Mouse (Mus musculus): ENCODE measurements around the gene Dnajb11.

Gene Dnajb11

DNA sequence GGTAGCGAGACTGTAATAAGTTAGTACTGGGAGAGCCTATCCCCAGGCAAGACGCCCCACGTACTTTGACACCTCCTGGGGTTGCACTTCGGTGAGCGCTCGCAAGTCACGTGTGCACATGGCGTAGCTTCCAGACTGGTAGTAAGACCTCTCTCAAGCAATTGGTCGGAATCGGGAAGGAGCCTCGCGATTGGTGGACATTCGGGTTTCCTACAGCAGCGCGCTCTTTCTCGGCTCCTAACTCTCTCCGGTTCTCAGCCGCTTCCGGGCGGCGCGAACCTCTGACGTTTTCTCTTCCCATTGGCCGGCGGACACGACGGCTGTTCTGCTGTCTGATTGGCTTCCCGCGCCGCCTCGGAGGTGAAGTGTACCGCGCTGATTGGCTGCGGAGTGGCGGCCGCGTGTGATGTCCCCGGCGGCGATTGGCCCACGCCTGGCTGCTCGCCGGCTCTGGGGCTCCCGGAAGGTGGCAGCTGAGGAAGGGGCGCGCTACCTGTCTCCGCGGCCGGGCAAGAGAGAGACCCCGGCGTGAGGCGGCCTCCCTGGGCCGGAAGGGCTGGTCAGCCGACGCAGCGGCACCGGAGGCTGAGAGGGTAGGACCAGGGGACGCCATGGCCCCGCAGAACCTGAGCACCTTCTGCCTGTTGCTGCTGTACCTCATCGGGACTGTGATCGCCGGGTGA, at the start of gene Dnajb11, which contains the start of gene Tbccd1:
Dnajb11 (plus strand) TSS at position 415 of the 683 bp plus-strand sequence.
Tbccd1 (minus strand) TSS at position 239 of the 683 bp plus-strand sequence.
- peak; percentile 100 for DNase-seq (ENCODE audit: low spot score in 2 of 2)

DNA sequence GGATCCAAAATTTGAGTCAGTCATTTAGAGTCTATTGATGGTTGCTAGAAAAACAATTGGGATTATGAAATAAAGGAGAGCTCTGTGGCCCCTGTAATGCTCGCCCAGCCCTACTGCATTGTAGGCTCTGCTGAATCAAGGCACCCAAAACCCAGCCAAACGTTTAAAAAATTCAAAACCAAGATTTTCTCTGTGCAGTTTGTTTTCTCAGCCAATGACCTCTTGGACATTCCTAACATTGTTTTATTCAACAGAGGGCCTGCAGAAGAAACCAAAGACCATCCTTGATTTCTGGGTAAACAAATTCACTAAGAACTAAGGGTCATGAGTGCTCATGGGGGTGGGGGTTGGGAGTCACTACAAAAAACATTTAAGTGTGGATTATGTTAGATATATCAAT, 46.2 kb upstream of the Dnajb11 start, which contains the start of gene Crygs:
Crygs (minus strand) TSS at position 101 of the 400 bp plus-strand sequence.
- no peak for DNase-seq (ENCODE audit: low spot score in 2 of 2)

DNA sequence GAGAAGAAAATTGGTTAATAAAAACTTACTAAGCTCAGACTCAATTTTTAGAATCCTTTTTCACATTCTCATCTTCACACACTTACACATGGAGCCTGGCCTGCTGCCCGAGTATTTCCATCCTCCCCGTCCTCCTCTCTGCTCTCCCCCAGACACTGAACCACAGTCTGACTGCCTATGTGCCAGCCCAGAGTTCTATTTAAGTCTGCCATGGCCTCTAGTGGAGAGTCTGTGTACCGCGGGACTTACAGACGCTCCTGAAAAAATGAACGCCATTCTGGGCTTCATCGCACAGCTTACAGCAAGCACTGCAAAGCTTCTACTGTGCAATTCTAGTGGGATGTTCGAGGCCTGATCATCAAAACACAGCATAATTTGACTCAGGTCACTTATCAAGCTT, 36.9 kb upstream of the Dnajb11 start:
- peak; percentile 70 to 72 for DNase-seq (ENCODE audit: low spot score in 2 of 2)

DNA sequence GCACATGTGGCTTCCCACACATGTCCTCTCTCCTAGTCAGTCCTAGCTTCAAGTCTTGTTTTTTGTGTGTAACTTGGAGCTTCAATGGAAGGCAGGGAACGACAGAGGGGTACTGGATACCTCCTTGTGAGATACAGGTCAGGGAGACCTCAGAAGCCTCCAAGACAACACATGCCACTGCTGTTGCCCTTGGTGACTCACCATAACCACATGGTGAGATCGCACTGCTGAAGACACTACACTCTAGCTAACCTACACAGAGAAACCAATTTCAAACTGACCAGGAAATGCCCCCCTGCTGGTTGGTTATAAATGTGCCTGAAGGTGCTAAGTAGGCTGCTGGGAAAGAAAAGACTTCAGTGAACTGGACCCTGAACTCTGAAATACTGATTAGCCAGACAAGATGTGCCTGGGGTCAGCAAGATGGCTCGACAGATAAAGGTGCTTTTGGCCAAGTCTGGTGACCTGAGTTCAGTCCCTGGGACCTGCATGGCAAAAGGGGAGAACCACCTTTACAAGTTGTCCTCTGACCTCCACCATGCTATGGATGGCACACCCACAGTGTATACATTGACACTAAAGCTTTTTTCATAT, 24.6 kb upstream of the Dnajb11 start:
- no peak for DNase-seq (ENCODE audit: low spot score in 2 of 2)

DNA sequence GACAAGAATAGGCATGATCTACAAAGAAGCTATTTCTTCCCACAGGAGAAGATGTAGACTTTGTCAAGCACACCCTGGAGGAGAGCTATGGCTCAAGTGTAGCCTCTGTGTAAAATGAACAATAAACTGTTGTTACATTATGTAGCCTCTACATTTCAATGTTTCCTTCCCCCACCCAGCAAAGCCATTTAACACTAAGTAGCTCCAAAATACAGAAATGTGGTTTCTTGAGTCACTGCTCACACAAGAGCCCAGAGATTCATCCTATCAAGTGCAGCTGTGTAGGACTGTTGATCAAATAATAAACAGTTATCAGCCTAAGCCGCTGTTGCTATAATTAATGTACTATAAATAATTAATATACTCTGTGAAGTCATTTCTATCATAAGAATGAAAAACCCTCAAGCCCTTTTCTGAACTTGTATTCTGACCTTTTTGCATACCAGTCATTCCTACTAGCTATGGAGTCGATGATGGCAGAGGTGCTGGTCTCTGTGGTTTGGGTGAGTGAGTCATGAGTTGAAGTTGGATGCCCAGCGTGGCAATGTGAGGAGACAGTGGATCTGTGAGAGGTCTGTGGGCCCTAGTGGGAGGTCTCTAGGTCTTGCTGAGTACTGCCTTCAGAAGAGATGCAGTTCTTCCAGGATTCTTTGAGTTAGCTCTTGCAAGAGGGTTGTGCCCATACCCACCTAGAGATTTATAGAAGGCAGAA, 18.3 kb upstream of the Dnajb11 start:
- no peak for DNase-seq (ENCODE audit: low spot score in 2 of 2)

DNA sequence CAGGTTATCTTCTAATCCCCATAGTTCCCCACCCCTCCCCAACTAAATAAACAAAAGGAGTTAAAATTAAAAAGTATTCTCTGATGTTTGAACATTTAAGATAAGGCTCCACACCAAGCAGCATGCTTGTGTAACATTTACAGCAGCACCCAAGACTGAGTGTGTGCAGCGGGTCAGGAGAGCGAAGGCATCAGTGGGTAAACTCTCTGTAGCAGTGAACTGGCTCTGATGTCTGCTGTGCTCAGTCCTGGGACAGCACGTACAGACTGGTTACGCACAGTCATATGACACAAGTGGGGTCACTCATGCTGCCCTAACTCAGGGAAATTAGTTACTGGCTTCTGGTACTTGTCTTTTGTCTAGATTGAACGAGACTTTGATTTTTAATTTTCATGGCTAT, 14.8 kb upstream of the Dnajb11 start:
- DNase-seq (ENCODE audit: low spot score in 2 of 2): no peak

DNA sequence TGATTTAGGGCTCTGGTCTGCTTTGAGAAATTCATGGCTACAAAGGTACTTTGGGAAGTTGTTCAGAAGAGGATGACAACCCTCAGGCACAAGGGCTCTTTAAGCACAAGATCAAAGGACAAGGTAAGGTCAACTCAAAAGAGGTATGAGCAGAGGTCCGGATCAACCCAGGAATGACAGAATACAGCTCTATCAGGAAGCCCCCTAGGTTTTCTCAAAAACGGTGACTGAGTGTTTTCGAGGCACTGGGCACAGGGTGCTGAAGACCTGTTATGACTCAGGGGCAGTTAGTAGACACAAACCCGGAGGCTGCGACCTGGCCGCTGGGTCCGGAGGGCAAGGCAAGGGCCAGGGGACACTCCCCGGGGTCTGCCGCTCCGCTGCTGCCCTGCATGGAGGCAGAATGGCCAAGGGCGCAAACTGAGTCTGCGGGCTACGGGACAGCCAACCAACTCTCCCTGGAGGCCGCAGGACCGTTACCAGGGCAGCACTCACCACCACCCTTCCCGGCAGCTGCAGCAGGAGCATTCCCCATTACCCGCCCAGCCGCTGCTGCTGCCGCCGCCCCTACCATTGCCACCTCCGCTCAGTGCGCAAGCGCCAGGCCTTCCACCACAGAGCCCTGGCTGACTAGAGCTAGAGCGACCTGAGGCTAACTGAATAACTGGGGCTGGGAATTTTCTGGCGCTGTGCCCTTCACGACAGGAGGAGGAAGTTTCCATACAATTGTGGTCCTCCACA, 13.4 kb upstream of the Dnajb11 start:
- peak; percentile 90 to 91 for DNase-seq (ENCODE audit: low spot score in 2 of 2)

DNA sequence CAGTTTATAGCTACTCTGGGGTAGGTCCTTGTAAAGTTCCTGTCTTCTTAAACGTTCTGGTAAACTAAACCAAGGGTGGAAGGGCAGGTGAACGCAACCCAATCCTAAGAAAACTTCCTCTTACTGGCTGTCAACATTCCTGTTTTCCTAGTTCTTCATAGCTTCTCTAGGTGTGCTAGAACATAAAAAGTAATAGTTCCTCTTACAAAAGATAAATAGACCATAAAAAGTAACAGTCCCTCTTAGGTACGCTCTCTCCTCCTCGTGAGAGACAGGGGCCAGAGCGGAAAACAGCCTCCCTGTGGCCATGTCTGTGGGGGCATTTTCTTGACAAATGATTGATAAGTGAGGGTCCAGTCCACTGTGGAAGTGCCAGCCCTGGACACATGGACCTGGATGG, 12.8 kb upstream of the Dnajb11 start:
- DNase-seq (ENCODE audit: low spot score in 2 of 2): no peak

DNA sequence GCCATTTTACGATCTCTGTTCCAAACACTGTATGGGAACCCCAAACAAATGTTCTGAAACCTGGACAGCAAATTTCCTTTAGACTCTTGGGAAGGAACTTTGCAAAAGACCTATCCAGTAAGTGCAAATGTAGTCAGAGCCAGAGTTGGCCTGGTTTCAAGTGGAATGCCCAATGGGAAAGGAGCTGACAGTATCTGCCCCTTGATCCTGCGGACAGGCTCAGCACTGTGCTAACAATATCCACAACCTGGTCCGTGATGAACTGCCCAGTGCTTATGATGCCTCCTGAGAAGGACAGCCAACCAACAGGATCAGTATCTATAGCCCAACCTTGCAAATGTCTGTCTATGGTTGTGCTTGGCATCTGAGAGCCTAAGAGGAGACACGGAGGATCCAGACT, 12.2 kb upstream of the Dnajb11 start:
- no peak for DNase-seq (ENCODE audit: low spot score in 2 of 2)

DNA sequence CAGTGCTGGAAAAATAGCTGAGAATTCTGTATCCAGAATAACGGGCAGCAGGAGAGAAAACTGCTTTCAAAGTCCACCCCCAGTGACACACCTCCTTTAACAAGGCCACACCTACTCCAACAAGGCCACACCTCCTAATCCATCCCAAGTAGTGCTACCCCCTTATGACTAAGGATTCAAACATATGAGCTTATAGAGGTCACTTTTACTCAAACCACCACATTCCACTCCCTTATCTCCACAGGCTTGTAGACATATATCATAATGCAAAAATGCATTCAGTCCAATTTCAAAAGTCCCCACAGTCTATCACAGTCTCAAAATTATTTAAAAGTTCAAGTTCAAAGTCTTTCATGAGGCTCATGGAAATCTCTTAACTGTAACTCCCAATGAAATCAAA, 10.0 kb upstream of the Dnajb11 start:
- DNase-seq (ENCODE audit: low spot score in 2 of 2): no peak

DNA sequence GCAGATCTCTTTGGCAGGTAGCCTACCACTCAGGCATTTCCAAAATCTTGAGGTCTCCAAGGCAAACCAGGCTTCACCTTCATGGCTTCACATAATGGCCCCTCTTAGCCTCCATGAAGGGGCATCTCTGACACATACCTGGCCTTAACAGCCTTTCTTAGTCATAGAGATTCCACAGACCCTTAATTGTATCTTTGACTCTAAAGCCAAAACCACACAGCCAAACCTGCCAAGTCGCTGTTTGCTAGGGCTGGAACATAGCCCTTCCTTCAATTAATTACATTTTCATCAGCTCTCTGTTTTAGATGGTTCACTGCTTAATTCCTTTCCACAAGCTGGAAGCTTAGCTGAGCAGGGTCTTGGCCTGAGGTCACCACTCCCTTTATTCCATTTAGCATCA, 9.3 kb upstream of the Dnajb11 start:
- no peak for DNase-seq (ENCODE audit: low spot score in 2 of 2)

DNA sequence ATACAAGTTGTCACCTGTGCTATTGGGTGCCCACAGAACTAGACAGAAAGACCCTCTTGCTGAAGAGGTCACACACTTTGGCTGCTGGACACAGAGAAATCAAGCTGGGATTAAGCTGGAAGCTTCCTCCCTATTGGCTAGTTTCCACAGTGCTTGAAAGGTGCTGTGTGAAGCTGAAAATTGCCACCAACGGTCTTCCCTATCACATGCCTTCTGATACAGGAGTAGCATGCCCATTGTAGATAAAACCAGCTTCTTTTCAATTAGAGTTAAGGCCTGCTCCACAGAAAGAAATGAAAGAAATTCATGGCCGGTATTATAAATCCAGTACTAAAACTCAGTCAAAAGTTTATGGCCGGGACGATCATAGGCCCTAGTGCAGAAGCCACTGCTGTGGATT, 4.9 kb upstream of the Dnajb11 start:
- no peak for DNase-seq (ENCODE audit: low spot score in 2 of 2)

DNA sequence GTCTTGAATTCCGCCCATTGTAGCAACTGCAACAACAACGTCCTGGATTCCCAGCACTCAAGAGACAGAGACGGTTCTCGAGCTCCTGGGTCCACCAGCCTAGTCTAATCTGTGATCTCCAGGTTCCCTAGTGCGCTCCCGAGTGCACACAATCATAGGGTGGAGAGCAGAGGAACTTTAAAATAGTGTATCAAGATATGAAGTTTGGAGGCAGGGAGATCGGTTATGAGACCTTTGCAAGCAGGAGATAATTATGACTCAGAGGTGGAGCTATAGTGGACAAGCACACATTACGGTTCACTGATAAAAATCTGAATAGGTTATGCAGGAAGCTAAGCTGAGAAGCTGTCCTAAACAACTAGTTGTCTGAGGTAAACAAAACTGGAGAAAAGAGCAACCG, 872 bp upstream of the Dnajb11 start:
- no peak for DNase-seq (ENCODE audit: low spot score in 2 of 2)

DNA sequence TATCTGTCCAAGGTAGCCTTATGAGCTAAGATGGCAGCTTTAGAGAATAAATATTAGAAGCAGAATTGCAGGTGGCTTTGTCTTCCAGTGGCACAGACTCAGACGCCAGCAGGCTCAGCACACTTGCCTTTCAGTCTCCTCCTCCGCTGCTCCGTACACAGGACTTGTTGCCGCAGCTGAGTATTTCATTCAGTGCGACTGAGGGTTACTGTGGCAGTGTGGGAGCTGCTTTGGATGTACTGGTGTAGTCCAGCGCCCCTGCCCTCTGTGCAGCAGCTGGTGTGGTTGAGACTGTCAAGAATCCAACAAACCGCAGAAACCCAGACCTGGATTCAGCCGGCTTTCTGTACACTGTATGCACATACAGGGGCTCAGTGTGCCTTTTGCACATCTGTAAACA, 14.8 kb downstream of the Dnajb11 start:
- DNase-seq (ENCODE audit: low spot score in 2 of 2): no peak

DNA sequence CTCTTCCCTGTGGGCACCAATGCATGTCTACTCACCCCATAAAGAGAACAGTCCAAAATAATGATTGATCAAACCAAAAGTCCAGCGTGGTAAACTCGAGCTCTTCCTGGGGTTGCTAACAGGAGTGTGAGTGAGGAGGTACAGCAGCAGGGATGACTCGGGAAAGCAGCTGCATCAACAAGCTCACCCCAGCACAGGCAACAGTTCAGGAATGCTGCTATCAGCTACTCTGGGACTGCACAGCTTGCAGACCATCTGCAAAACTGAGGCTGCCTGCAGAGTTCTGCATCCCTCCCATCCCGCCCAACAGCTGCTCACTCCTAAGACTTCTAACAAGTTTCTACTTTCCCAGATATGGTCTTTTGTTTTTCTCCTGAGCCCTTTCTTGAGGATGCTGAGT, 15.7 kb downstream of the Dnajb11 start:
- peak in 1 of 2 experiments; percentile 30 for DNase-seq (ENCODE audit: low spot score in 2 of 2)

DNA sequence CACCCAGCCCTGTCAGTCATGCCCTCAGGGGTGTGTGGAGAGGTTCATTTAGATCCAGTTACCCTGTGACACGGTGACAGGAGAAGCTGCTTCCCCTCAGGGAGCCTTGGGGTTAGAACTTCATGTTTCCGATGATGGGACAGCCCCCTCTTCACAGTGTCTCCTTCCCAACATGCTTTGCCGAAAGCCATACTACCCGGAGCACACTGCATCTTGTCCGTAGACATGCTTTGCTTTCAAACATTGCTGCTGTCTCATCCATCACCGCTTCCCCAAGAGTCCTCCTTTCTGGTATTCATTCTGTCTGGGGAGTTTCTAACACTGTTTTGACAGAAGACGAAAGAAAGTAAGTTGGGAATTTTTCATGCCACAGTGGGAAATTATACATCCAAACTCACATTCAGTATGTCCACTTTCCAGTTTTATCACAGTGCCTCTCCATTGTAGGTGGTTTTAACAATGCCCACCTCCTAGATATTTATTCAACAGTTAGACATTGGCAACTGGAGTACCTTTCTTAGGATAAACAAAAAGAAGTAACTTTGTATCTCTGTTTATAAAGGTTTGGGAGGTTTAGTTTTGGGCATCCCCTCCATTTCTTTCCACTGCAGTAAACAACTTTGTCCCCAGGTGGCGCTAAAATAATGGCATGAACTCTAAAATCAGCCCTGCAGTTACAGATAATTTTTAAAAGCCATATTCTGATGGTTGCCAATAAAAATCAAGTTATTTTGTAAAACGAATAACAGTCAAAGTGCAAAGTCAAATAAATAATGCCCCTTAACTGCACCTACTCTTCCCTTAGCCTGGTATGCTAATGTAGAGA, 18.8 kb downstream of the Dnajb11 start:
- DNase-seq (ENCODE audit: low spot score in 2 of 2): peak in 1 of 2 experiments; percentile 53

DNA sequence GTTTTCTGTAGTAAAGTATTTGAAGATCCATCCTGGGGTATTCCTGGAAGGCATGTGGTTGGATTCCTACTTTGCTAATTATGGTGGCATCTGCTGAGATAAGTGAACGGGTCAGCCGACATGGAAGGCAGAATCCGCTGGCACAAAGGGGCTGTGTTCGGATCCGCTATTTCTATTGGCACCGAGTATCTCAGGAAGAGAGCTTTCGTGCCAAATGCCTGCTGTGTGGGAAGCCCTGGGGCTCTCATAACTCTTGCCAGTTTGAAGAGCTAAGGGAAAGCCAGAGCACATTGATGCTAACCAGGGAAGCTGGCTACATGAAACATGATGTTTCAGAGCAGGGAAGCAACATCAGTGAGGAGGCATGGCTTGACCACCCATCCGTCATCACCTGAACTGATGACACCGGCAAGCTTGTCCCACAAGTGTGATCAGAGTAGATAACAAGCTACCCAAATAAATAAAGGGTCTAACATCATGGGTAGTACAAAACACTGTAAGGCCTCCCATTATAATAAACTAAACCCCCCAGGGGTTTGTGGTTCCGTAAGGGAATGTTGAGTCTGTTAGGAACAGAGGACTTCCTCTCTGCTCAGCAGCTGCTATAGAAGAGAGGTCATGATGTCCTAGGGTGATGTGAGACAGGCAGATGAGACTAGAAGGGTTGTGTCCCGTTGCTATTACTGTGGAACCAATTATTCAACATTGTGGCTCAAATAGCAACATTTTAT, 20.2 kb downstream of the Dnajb11 start:
- peak in 1 of 2 experiments; percentile 24 for DNase-seq (ENCODE audit: low spot score in 2 of 2)

DNA sequence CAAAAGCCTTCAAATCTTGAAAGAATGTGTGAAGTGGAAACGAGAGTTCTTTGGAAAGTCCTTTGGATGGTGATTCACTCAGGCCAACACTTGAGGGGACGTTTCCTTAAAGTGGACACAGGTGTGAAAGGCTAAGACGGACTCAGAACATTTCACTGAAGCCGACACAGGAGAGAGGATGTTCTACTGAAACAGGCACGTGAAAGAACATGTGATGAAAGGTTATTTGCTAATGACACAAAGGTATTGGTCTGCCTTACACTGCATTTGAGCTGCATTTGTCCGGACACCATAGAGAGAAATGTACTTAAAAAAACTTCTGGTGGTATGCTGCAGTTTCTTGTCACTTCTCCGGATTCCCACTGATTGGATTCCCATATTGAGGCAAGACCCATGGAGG, 21.1 kb downstream of the Dnajb11 start:
- no peak for DNase-seq (ENCODE audit: low spot score in 2 of 2)

DNA sequence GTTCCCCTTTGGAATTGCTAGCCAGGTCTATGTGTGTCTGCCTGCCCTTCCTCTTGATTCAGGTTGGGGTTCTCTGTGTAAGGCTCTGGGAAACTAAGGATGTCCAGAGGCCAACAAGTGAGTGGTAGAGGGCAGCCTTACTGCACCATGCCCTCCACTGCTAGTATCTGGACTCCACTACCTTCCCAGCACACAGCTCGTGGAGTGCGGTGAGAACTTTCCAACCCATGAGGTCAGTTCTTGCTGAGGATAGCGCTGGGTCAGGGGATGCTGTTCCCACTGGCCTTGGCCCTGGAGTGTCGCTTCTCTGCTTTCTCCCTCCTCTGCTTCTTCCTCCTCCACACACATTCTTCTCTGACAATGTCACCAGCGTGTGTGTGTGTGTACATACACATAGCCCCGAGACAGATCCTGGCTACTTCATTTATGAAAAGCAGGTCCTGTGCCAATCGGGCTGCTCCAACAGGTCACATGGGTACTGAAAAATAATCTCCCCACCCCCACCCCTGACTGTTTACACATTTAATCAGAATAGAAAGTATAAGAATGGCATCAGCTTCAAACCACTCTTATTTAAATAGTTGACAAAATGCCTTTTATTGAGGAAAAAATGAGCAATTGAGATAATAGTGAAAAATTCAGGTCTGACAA, 22.4 kb downstream of the Dnajb11 start:
- DNase-seq (ENCODE audit: low spot score in 2 of 2): no peak

DNA sequence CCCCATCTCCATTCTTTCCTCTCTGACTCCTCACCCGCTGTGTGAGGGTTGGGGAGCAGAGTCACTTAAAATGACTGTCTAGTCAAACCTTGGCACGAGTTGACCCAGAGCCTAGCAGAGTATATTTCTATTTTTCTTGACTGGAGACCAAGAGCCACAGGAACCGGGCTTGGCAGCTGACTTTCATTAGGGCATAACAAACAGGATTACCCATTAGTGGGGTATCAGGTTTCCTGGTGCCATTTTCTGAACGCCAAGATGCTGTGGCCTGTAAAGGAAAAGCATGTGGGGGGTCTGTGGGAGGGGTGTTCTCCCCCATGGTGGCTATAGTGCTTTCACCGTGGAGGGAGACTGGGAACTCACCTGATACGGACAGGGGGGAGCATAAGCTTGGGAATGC, 23.3 kb downstream of the Dnajb11 start:
- DNase-seq (ENCODE audit: low spot score in 2 of 2): no peak

Data from right cerebral cortex, postnatal 10 days (tissue).